Mouse (Mus musculus) testis, adult 2 months (tissue): Measurements from ENCODE around the gene Gpr55.

ENCODE experiments used
- CTCF ChIP-seq: fragments of 200-500 bp; IDR thresholded peaks from 2 replicates; pipeline ENCODE4 v1.5.1; 2012; ENCODE audit warnings: low read depth, mild to moderate bottlenecking, inconsistent platforms, low read length, moderate library complexity; ENCODE audit not compliant: control insufficient read depth, insufficient read depth, insufficient replicate concordance
- POLR2A ChIP-seq: fragments of 200-500 bp; IDR thresholded peaks from 2 replicates; pipeline ENCODE4 v1.6.1; 2012; ENCODE audit warnings: low read depth, mild to moderate bottlenecking, inconsistent platforms, low read length, moderate library complexity; ENCODE audit not compliant: control insufficient read depth

DNA sequence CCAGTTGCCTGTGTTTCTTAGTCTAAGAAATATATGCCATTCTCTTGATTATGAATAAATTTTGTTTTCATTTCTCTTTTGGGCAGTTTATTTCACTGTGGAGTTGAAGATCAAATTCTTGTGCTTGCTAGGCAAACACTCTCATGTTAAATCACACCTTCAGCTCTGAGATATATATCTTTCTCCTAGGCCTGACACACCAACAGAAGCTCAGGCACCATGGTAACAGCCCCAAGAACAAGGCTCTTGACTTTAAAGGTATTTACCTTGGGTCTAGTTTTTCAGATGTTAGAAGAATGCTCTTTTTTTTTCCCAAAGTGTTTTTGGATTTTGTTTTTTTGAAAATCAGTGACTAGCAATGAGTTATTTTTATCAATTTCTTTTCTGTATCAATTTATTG, 44.9 kb downstream of the Gpr55 start:
- no peak for TF ChIP-seq POLR2A
- no peak for TF ChIP-seq CTCF
